Mouse (Mus musculus) heart, embryonic 12.5 days (tissue): ENCODE data around the gene Abcb5. TPM values are rescaled to one million over a fixed set of nuclear protein-coding genes. Genes with fewer than 3 reads are reported as not detected.
"Not testable (repeated sequence)": the region's sequence is repeated elsewhere in the genome, so short reads cannot be mapped to it uniquely, and the experiment has no call there.

ENCODE experiments used
- ATAC-seq: fragments of 200-750 bp; cut with Nextera tagmentation; 2 replicates; pipeline ENCODE4 v1.8.0; 2017; ENCODE audit warnings: moderate TSS enrichment, moderate library complexity; ENCODE audit not compliant: insufficient number of reproducible peaks, low FRiP score
- H3K27ac ChIP-seq: fragments of 300-500 bp; sonication (generic); 2 replicates; pipeline ENCODE4 v1.5.1; 2016; ENCODE audit warnings: mild to moderate bottlenecking, moderate library complexity; ENCODE audit not compliant: poor library complexity, severe bottlenecking
- H3K27me3 ChIP-seq: fragments of 300-500 bp; sonication (generic); replicated peaks from 2 replicates; pipeline ENCODE4 v1.6.1; 2016; ENCODE audit warnings: mild to moderate bottlenecking, moderate library complexity
- H3K36me3 ChIP-seq: fragments of 300-500 bp; sonication (generic); 2 replicates; pipeline ENCODE4 v1.6.1; 2016; ENCODE audit warnings: mild to moderate bottlenecking, moderate library complexity
- H3K4me1 ChIP-seq: fragments of 300-500 bp; sonication (generic); replicated peaks from 2 replicates; pipeline ENCODE4 v1.6.1; 2016; ENCODE audit warnings: mild to moderate bottlenecking
- H3K4me2 ChIP-seq: fragments of 300-500 bp; sonication (generic); 2 replicates; pipeline ENCODE4 v1.6.1; 2016; ENCODE audit warnings: mild to moderate bottlenecking, moderate library complexity
- H3K4me3 ChIP-seq: fragments of 300-500 bp; sonication (generic); 2 replicates; pipeline ENCODE4 v1.5.1; 2016; ENCODE audit warnings: mild to moderate bottlenecking
- H3K9ac ChIP-seq: fragments of 300-500 bp; sonication (generic); 2 replicates; pipeline ENCODE4 v1.6.1; 2016; ENCODE audit warnings: mild to moderate bottlenecking, moderate library complexity
- H3K9me3 ChIP-seq: fragments of 300-500 bp; sonication (generic); replicated peaks from 2 replicates; pipeline ENCODE4 v1.6.1; 2016; ENCODE audit warnings: mild to moderate bottlenecking, moderate library complexity
- WGBS: fragments of 180-500 bp; shearing (Covaris S2); methylation state at CpG from one replicate; pipeline ENCODE4 v1.1.7; 2016; 5-methylcytosine and 5-hydroxymethylcytosine counted together
- polyA plus RNA-seq: library from polyadenylated mRNA; unstranded; fragments of >200 nt; fragmentation: Nextera tagmentation; extraction: Ambion mirVana; gene quantifications from 2 replicates; pipeline ENCODE4 v1.2.1, GENCODE M21; 2016

The Abcb5 gene
- polyA plus RNA-seq, result not detected in 2 replicates

GRCm38 (mm10) chr12:118966321-118966720 is at the start of gene Abcb5:
Gene Abcb5 (minus strand): TSS chr12:118966421.
- Histone ChIP-seq H3K9me3 (no peaks in the 10 kb centered on the region), H3K4me1 (no peaks in the 10 kb centered on the region), H3K27me3 (no peaks in the 10 kb centered on the region), H3K4me3 (no peak within 1 kb of the TSS), H3K36me3 (no peaks in the 10 kb centered on the region), H3K4me2 (no peak within 1 kb of the TSS), H3K27ac (no peak within 1 kb of the TSS), H3K9ac (no peak within 1 kb of the TSS)
- no peak for ATAC-seq
- WGBS, result 66% methylated on average over 4 of the region's 4 CpGs

- Histone ChIP-seq H3K4me3 (no peak overlapping the region), H3K36me3 (no peaks in the 10 kb centered on the region), H3K9me3 (no peaks in the 10 kb centered on the region), H3K4me1 (no peaks in the 10 kb centered on the region), H3K27ac (no peak overlapping the region), H3K4me2 (no peak overlapping the region), H3K27me3 (no peaks in the 10 kb centered on the region), H3K9ac (no peak overlapping the region)
- 74% methylated on average over 2 of the region's 2 CpGs for WGBS
- ATAC-seq, result no peak
Measured at GRCm38 (mm10) chr12:118999230-118999629, 33.0 kb upstream of the Abcb5 start.

- Histone ChIP-seq H3K36me3 (no peaks in the 10 kb centered on the region), H3K27ac (no peak overlapping the region), H3K4me1 (no peaks in the 10 kb centered on the region), H3K9me3 (no peaks in the 10 kb centered on the region), H3K27me3 (no peaks in the 10 kb centered on the region), H3K9ac (no peak overlapping the region), H3K4me3 (no peak overlapping the region), H3K4me2 (no peak overlapping the region)
- ATAC-seq, result no peak
- WGBS, result 78% methylated on average over 1 of the region's 1 CpGs
Measured at GRCm38 (mm10) chr12:118994328-118995166, 28.3 kb upstream of the Abcb5 start.

DNA sequence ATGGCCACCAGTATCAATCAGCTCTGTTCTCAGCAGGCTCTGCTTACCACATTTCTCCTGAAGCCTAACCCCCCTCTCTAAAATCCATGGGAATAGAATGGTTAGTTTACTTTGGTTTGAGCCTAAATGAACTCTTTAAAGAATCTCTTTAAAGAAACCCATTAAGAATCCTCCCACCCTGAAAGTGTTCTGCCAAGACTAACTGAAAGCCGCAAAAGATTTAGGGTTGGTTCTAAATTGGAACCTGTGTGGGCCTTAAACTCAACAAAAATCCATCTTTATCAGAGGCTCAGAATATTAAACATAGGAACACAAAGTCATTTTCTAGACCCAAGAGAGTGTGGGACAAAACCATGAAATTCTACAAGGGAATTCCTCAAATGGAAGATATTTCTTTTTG is 18.6 kb upstream of the Abcb5 start:
- H3K36me3 ChIP-seq, result no peaks in the 10 kb centered on the region
- no peak overlapping the region for H3K4me2 ChIP-seq
- no peaks in the 10 kb centered on the region for H3K9me3 ChIP-seq
- H3K4me3 ChIP-seq, result no peak overlapping the region
- WGBS, result 85% methylated on average over 1 of the region's 1 CpGs
- ATAC-seq, result no peak
- no peaks in the 10 kb centered on the region for H3K4me1 ChIP-seq
- H3K27ac ChIP-seq, result no peak overlapping the region
- H3K27me3 ChIP-seq, result no peaks in the 10 kb centered on the region
- no peak overlapping the region for H3K9ac ChIP-seq

- H3K27ac ChIP-seq, result no peak overlapping the region
- ATAC-seq, result no peak
- WGBS, result 22% methylated on average over 13 of the region's 13 CpGs
- H3K36me3 ChIP-seq, result no peaks in the 10 kb centered on the region
- no peaks in the 10 kb centered on the region for H3K4me1 ChIP-seq
- H3K4me3 ChIP-seq, result no peak overlapping the region
- no peaks in the 10 kb centered on the region for H3K27me3 ChIP-seq
- peak overlapping the region; percentile 50 for H3K4me2 ChIP-seq
- no peak overlapping the region for H3K9ac ChIP-seq
- H3K9me3 ChIP-seq, result no peaks in the 10 kb centered on the region
Measured at GRCm38 (mm10) chr12:118930386-118931318, 35.6 kb downstream of the Abcb5 start.

DNA sequence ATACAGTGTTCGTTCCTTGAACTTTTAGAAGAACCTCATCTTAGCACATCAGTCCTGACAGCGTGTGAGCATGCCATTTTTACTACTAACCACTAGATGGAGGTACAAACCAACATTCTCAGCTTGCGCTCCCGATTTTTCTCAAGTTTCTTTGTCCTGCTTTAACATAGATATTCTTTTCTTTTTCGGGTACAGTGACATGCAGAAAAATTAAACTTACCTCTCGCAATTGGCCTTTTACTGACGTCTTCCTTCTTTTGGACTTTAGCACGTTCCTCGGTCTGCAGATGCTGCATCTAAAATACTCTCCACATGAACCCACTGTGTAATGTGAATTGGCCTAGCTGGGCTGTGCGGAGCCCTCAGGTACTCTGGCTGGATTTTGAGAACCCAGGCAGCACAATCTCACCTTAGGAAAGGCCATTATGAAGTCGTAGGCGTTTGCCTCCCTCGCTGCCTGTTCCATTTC is 39.4 kb downstream of the Abcb5 start:
- no peaks in the 10 kb centered on the region for H3K36me3 ChIP-seq
- 16% methylated on average over 13 of the region's 13 CpGs for WGBS
- no peaks in the 10 kb centered on the region for H3K4me1 ChIP-seq
- ATAC-seq, result no peak
- no peak overlapping the region for H3K9ac ChIP-seq
- H3K9me3 ChIP-seq, result no peaks in the 10 kb centered on the region
- H3K4me2 ChIP-seq, result peak overlapping the region; percentile 54
- H3K27me3 ChIP-seq, result no peaks in the 10 kb centered on the region
- no peak overlapping the region for H3K27ac ChIP-seq
- H3K4me3 ChIP-seq, result 0 out of 2 replicates have a peak overlapping the region, but pooled peaks have one; percentile 28

DNA sequence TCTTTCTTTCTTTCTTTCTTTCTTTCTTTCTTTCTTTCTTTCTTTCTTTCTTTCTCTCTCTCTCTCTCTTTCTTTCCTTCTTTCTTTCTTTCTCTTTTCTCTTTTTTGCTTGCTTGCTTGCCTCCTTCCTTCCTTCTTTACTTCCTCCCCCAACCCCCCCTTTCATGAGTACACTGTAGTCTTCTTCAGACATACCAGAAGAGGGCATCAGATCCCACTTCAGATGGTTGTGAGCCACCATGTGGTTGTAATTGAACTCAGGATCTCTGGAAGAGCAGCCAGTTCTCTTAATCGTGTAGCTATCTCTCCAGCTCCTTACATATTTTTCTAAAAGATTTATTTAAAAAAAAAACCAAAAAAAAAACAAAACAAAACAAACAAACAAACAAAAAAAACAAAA is 42.3 kb downstream of the Abcb5 start:
- not testable (repeated sequence) for H3K9ac ChIP-seq, H3K4me1 ChIP-seq, H3K27me3 ChIP-seq, H3K4me3 ChIP-seq, H3K27ac ChIP-seq, H3K9me3 ChIP-seq, H3K4me2 ChIP-seq, ATAC-seq, H3K36me3 ChIP-seq
- WGBS, result 45% methylated on average over 1 of the region's 1 CpGs

DNA sequence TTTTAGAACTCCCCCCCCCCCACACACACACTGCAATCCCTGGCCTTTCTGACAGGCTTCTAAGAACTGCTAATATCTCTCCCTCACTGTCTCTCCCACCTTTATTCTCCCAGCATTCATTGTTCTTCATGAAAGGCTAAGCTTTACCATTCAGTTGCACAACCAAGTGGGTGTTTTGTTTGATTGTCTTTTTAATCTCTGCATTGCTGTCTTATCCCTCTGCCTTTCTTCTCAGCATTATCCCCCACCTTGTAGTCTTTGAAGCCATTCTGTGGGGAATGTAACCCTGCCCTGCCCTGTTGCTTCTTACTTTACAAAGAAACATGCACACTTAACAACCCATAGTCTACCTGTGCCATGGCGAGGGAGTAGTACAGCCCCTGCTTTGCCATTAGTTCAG is 48.5 kb downstream of the Abcb5 start:
- no peak overlapping the region for H3K27ac ChIP-seq
- H3K9me3 ChIP-seq, result no peaks in the 10 kb centered on the region
- H3K36me3 ChIP-seq, result no peaks in the 10 kb centered on the region
- no peak for ATAC-seq
- no peak overlapping the region for H3K4me2 ChIP-seq
- H3K4me1 ChIP-seq, result no peaks in the 10 kb centered on the region
- no peak overlapping the region for H3K4me3 ChIP-seq
- H3K27me3 ChIP-seq, result no peaks in the 10 kb centered on the region
- no peak overlapping the region for H3K9ac ChIP-seq
- 74% methylated on average over 1 of the region's 1 CpGs for WGBS

- H3K4me1 ChIP-seq, result no peaks in the 10 kb centered on the region
- H3K4me2 ChIP-seq, result no peak overlapping the region
- H3K27me3 ChIP-seq, result no peaks in the 10 kb centered on the region
- no peak overlapping the region for H3K4me3 ChIP-seq
- 69% methylated on average over 2 of the region's 2 CpGs for WGBS
- H3K27ac ChIP-seq, result no peak overlapping the region
- no peaks in the 10 kb centered on the region for H3K9me3 ChIP-seq
- H3K36me3 ChIP-seq, result no peaks in the 10 kb centered on the region
- no peak overlapping the region for H3K9ac ChIP-seq
- no peak for ATAC-seq
Measured at GRCm38 (mm10) chr12:118910360-118910759, 55.9 kb downstream of the Abcb5 start.

DNA sequence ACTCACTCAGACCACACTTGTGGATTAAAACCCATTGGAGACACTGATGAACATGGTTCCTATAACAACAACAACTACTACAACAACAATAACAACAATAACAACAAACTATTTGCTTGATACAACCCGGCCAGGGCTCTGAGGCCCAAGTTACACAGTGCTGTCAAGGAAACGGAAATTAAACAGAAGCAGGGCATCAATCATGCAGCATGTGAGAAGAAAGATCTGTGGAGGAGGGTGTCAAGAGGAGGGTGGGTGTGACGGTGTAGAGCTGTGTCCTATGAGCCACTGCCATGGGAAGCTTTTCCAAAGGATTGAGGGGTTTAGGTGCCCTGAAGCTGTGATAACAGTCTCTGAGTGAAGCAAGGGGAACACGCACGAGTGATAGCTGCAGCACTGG is 64.0 kb downstream of the Abcb5 start:
- no peak overlapping the region for H3K27ac ChIP-seq
- H3K9ac ChIP-seq, result no peak overlapping the region
- H3K9me3 ChIP-seq, result no peaks in the 10 kb centered on the region
- H3K27me3 ChIP-seq, result no peaks in the 10 kb centered on the region
- H3K4me1 ChIP-seq, result no peaks in the 10 kb centered on the region
- H3K4me2 ChIP-seq, result no peak overlapping the region
- 35% methylated on average over 5 of the region's 5 CpGs for WGBS
- H3K4me3 ChIP-seq, result no peak overlapping the region
- H3K36me3 ChIP-seq, result no peaks in the 10 kb centered on the region
- ATAC-seq, result no peak

DNA sequence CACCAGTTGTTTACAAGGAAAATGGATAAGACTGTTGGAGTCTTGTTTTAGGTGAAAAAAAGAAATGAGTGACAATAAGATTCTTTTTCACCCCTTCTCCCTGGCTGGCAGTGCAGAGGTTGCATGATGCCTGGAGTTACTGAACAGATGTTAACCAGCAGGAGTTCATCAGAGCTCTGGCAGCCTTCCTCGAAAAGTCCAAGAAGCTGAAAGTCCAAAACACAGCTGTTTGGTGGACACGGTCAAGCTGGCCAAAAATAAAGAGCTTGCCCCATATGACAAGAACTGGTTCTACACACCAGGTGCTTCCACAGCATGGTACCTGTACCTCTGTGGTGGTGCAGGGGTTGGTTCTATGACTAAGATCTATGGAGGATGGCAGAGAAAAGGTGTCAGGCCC is 78.3 kb downstream of the Abcb5 start:
- H3K4me1 ChIP-seq, result no peaks in the 10 kb centered on the region
- H3K36me3 ChIP-seq, result no peaks in the 10 kb centered on the region
- H3K9me3 ChIP-seq, result no peaks in the 10 kb centered on the region
- no peak overlapping the region for H3K27ac ChIP-seq
- no peak overlapping the region for H3K4me3 ChIP-seq
- no peak for ATAC-seq
- no peak overlapping the region for H3K4me2 ChIP-seq
- no peaks in the 10 kb centered on the region for H3K27me3 ChIP-seq
- 74% methylated on average over 2 of the region's 2 CpGs for WGBS
- no peak overlapping the region for H3K9ac ChIP-seq
